Mouse (Mus musculus) testis, adult 2 months (tissue): ENCODE results near the gene Armc8. TPM values are rescaled to one million over a fixed set of nuclear protein-coding genes. Genes with fewer than 3 reads are reported as not detected.

Source experiments
- H3K27ac ChIP-seq: fragments of 200-500 bp; 2 replicates; pipeline ENCODE4 v1.5.1; 2012; ENCODE audit warnings: low read depth, low read length; ENCODE audit not compliant: control insufficient read depth, insufficient read depth
- H3K27me3 ChIP-seq: fragments of 200-500 bp; 2 replicates; pipeline ENCODE4 v1.6.1; 2012; ENCODE audit warnings: mild to moderate bottlenecking, low read length, moderate library complexity; ENCODE audit not compliant: control insufficient read depth, insufficient read depth
- H3K36me3 ChIP-seq: fragments of 200-500 bp; 2 replicates; pipeline ENCODE4 v1.6.1; 2012; ENCODE audit warnings: mild to moderate bottlenecking, low read length; ENCODE audit not compliant: control insufficient read depth, insufficient read depth
- H3K4me1 ChIP-seq: fragments of 200-500 bp; 2 replicates; pipeline ENCODE4 v1.6.1; 2012; ENCODE audit warnings: low read length; ENCODE audit not compliant: control insufficient read depth, insufficient read depth
- H3K4me3 ChIP-seq: fragments of 200-500 bp; 2 replicates; pipeline ENCODE4 v1.5.1; 2012; ENCODE audit warnings: low read depth, mild to moderate bottlenecking, low read length, moderate library complexity, mixed read lengths; ENCODE audit not compliant: control insufficient read depth
- CTCF ChIP-seq: fragments of 200-500 bp; IDR thresholded peaks from 2 replicates; pipeline ENCODE4 v1.5.1; 2012; ENCODE audit warnings: low read depth, mild to moderate bottlenecking, inconsistent platforms, low read length, moderate library complexity; ENCODE audit not compliant: control insufficient read depth, insufficient read depth, insufficient replicate concordance
- POLR2A ChIP-seq: fragments of 200-500 bp; IDR thresholded peaks from 2 replicates; pipeline ENCODE4 v1.6.1; 2012; ENCODE audit warnings: low read depth, mild to moderate bottlenecking, inconsistent platforms, low read length, moderate library complexity; ENCODE audit not compliant: control insufficient read depth
- polyA plus RNA-seq: library from polyadenylated mRNA; depleted of rRNA; stranded (reverse); fragments of >200 nt; gene quantifications from 2 replicates; pipeline ENCODE4 v1.2.3, GENCODE M21; 2012

The Armc8 gene
- polyA plus RNA-seq, 1 experiment: 11.9 TPM

DNA sequence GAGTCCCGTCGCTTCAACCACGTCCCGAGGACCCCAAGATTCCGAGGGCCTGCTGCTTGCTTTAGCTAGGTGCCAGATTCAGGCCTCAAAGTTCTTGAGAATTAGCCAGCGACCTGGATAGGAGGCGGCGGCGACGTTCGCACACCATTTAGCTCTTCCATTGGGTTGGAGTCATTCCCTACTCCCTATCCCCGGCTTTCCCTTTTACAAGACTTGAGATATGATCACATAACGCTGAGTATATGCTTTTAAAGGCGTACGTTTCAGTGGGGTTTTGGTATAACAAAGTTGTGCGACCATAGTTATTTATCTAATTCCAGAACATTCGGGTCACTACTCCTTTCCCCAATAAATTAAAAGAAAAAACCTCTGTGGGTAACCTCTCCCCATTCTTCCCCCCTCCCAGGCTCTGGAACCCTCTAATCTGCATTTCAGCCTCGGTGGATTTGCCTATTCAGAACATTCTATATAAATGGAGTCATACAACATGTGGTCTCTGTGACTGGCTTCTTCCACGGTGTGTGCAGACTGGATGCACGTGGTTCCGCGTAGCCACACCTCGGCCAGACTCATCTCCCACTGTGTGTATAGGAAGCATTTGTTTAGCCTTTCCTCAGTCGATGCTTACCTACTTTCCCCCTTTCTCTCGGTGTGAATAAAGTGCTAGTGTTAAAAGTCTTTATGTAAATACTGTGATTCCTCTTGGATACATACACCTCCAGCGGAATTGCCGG lies 131.5 kb downstream of the Armc8 start, which contains the start of gene Mras:
Gene Mras, minus strand, starts transcription at position 351 of the 734 bp plus-strand sequence.
- Histone ChIP-seq H3K4me3 (peak within 1 kb of the TSS; percentile 65), H3K4me1 (peaks cover 8% of the 10 kb centered on the region), H3K27me3 (no peaks in the 10 kb centered on the region), H3K36me3 (no peaks in the 10 kb centered on the region), H3K27ac (peak within 1 kb of the TSS; percentile 7; the same call in 1 of the 2 replicates)
- TF ChIP-seq POLR2A (no peak), CTCF (no peak)

DNA sequence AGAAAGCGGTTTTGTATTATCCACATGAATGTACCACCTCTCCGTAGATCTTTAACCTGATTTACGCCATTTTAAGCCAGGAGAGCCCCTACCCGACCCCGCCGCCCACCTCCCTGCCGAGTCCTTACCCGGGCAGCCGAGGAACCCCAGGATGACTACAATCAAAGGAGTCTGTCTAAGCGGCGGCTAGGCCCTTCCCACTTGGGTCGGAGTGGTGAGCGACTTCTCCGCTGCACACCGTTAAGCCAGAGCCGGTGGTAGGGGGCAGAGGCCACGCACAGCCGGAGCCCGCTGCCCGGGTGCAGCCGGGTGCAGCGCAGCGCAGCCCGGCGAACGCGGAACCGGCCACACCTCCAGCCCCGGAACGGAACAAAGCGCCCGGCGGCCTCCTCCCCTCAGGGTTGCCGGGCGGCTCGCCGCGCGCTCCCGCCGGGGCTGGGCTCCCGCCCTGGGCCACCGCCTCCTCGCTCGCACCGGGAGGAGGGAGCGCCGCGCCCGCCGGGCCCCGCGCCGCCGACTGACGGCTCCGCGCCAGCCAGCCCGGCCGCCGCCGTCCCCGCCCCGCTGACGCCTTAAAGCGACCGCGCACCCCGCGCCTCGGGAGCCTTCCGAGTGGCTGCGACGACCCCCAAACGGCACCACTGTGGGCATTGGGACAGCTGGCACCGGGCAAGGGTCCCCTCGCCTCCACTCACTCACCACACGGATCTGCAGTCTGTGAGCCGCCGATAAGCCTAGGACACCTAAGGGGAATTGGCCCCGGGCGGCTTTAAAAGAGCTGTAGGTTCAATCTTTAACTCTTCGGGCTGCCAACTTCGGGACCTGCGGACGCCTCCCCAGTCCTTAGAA lies 132.3 kb downstream of the Armc8 start:
- Histone ChIP-seq H3K27ac (peak overlapping the region; percentile 7; the same call in 1 of the 2 replicates), H3K27me3 (no peaks in the 10 kb centered on the region), H3K36me3 (no peaks in the 10 kb centered on the region), H3K4me3 (peak overlapping the region; percentile 65), H3K4me1 (peaks cover 8% of the 10 kb centered on the region)
- TF ChIP-seq CTCF (no peak), POLR2A (peak; percentile 9; the same call in 1 of the 2 replicates)

DNA sequence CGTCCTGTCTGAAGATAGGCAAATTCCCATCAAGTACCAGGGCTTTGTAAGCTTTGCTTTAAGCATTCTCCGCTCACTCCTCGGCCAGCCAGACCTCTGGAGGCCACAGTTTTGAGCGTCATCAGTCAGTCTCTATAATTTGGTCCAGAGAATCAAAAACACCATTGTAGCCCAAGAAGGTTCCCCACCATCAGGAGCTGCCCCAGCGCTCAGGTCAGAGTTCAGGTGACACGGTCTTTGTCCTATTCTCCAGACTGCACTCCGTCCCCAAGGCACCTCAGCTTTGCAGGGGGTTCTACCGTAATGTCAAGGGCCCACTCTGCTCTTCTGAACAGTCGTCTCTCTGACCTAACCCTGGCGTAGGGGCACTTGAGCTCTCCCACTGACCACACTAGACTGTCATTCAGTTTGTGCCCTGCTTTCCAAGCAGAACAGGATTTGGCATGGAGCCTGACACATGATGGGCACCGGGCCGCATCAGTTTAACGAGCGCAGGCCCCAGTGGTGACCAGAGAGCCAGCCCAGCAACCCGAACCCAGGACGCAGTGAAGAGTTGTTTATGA lies 133.0 kb downstream of the Armc8 start:
- H3K27me3 ChIP-seq: no peaks in the 10 kb centered on the region
- H3K36me3 ChIP-seq: no peaks in the 10 kb centered on the region
- H3K4me3 ChIP-seq: peak overlapping the region; percentile 65
- H3K4me1 ChIP-seq: peaks cover 8% of the 10 kb centered on the region
- TF ChIP-seq POLR2A (no peak), CTCF (no peak)
- no peak overlapping the region for H3K27ac ChIP-seq

DNA sequence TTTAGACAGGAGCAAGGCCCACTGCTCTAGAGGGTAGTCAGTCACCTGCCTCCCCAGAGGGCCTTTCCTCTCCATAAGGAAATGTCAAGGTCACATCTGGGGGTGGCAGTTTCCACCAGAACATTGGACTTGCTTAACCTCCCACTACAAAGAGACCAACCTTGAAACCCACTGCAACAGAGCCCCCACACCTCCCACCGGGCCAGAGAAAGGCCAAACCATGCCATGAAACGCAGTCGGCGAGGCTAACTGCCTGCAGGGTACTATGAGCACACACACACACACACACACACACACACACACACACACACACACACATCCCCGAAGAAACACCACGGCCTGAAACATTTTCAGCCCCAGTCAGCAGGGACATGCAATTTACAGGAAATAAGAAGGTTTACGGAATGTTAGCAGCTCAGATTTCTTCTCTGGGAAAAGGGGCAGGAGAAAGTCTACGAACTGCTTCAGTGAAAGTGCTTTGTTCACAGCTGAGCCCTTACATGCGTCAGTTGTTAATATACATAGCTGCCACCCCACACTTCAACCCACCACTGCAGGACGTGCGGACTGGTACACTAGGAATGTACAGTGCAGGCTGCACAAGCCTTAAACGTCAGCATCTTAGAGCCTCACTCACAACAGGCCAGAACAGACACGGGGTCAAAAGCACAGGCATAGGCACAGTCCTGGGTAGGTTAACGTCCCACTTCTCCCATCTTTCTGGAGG lies 133.6 kb downstream of the Armc8 start:
- no peaks in the 10 kb centered on the region for H3K36me3 ChIP-seq

DNA sequence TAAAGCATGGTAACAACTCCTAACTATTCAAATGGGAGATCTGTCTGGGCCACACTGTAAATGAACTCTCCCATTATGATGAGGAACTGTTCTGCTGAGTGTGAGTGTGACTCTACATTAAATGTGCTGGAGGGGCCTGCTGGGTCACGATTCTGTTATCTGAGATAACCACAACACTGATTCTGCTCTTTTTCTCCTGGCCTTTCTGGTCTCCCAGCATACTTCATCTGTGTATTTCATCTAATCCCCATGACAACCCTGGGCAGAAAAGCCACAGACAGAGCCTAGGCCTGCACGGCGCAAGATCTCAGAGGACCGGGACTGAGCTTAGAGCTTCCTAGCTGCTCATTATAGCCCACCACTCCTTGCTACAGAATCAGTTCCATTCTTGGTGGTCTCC lies 136.2 kb downstream of the Armc8 start:
- no peak for TF ChIP-seq CTCF
- TF ChIP-seq POLR2A: no peak

More for the DNA sequence above, 133.6 kb downstream of the Armc8 start:
- H3K27ac ChIP-seq: no peak overlapping the region
- H3K4me1 ChIP-seq: peaks cover 8% of the 10 kb centered on the region
- peak overlapping the region; percentile 65 for H3K4me3 ChIP-seq
- H3K27me3 ChIP-seq: no peaks in the 10 kb centered on the region
- TF ChIP-seq CTCF (no peak), POLR2A (no peak)

DNA sequence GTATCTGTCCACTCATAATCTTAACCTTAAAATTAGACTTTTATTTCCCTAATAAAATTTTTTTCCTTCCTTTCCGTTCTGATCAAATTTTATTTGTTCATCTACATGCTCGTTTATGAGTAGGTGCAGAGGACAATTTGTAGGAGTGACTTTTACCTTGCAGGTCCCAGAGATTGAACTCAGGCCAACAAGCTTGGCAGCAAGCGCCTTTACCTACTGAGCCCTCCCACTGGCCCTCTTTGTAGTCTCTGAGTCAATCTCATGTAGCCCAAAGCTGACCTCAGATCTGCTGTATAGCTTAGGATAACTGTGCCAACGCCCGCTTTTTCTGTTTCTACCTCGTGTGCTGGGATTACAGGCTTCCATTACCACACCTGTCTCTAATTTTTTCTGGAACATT lies 136.7 kb downstream of the Armc8 start:
- TF ChIP-seq POLR2A (no peak), CTCF (no peak)
- H3K36me3 ChIP-seq: no peaks in the 10 kb centered on the region
- peaks cover 8% of the 10 kb centered on the region for H3K4me1 ChIP-seq
- H3K4me3 ChIP-seq: no peak overlapping the region
- H3K27me3 ChIP-seq: no peaks in the 10 kb centered on the region
- H3K27ac ChIP-seq: no peak overlapping the region

More for the DNA sequence above, 136.2 kb downstream of the Armc8 start:
- peaks cover 8% of the 10 kb centered on the region for H3K4me1 ChIP-seq
- no peaks in the 10 kb centered on the region for H3K36me3 ChIP-seq
- H3K27ac ChIP-seq: no peak overlapping the region
- no peak overlapping the region for H3K4me3 ChIP-seq
- no peaks in the 10 kb centered on the region for H3K27me3 ChIP-seq

DNA sequence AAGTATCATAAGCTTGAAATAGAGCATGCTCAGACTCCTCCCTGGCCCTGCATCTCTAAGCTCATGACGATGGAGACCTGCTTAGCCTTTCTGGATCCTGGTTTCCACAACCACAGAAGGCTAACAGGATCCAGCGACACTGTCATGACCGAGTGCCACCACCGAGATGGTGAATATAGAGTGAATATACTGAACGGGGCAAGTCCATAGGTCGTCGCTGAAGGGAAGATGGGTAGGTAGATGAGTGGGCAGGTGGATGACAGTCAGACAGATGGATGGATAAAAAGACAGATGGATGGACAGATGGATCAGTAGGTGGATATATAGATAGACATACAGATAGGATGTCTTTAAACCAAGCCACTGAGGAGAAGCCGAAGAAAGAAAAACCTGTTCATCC lies 137.4 kb downstream of the Armc8 start:
- TF ChIP-seq POLR2A: no peak
- no peak for TF ChIP-seq CTCF
- Histone ChIP-seq H3K27me3 (no peaks in the 10 kb centered on the region), H3K4me3 (no peak overlapping the region), H3K4me1 (peaks cover 5% of the 10 kb centered on the region; the same call in 1 of the 2 replicates), H3K36me3 (no peaks in the 10 kb centered on the region), H3K27ac (no peak overlapping the region)
